Mouse (Mus musculus) hindbrain, embryonic 16.5 days (tissue): ENCODE measurements around the gene Hpse2. TPM values are rescaled to one million over a fixed set of nuclear protein-coding genes. Genes with fewer than 3 reads are reported as not detected.

ENCODE experiments used
- ATAC-seq: fragments of 200-750 bp; cut with Nextera tagmentation; 2 replicates; pipeline ENCODE4 v1.8.0; 2017; ENCODE audit warnings: moderate TSS enrichment, moderate library complexity
- H3K27ac ChIP-seq: fragments of 300-500 bp; sonication (generic); 2 replicates; pipeline ENCODE4 v1.5.1; 2014; ENCODE audit warnings: low read depth, mild to moderate bottlenecking, control low read depth, low read length, moderate library complexity
- H3K27me3 ChIP-seq: fragments of 300-500 bp; sonication (generic); replicated peaks from 2 replicates; pipeline ENCODE4 v1.6.1; 2014; ENCODE audit warnings: low read length; ENCODE audit not compliant: control insufficient read depth, insufficient read depth
- H3K36me3 ChIP-seq: fragments of 300-500 bp; sonication (generic); 2 replicates; pipeline ENCODE4 v1.6.1; 2014; ENCODE audit warnings: mild to moderate bottlenecking, low read length, moderate library complexity, mixed read lengths; ENCODE audit not compliant: control insufficient read depth, insufficient read depth
- H3K4me1 ChIP-seq: fragments of 300-500 bp; sonication (generic); 2 replicates; pipeline ENCODE4 v1.6.1; 2014; ENCODE audit warnings: low read depth, low read length; ENCODE audit not compliant: control insufficient read depth, insufficient read depth
- H3K4me2 ChIP-seq: fragments of 300-500 bp; sonication (generic); 2 replicates; pipeline ENCODE4 v1.6.1; 2014; ENCODE audit warnings: mild to moderate bottlenecking, low read length, control low read depth, moderate library complexity
- H3K4me3 ChIP-seq: fragments of 300-500 bp; sonication (generic); 2 replicates; pipeline ENCODE4 v1.5.1; 2014; ENCODE audit warnings: mild to moderate bottlenecking, low read length, control low read depth, moderate library complexity
- H3K9ac ChIP-seq: fragments of 300-500 bp; sonication (generic); 2 replicates; pipeline ENCODE4 v1.6.1; 2014; ENCODE audit warnings: low read depth, mild to moderate bottlenecking, control low read depth, low read length, moderate library complexity
- H3K9me3 ChIP-seq: fragments of 300-500 bp; sonication (generic); 2 replicates; pipeline ENCODE4 v1.6.1; 2014; ENCODE audit warnings: mild to moderate bottlenecking, low read length, moderate library complexity; ENCODE audit not compliant: control insufficient read depth
- WGBS: fragments of 180-500 bp; shearing (Covaris S2); extraction: QIAGEN DNeasy Blood & Tissue Kit; methylation state at CpG from one replicate; pipeline ENCODE4 v1.1.7; 2014; 5-methylcytosine and 5-hydroxymethylcytosine counted together
- polyA plus RNA-seq: library from polyadenylated mRNA; unstranded; fragments of >200 nt; fragmentation: Nextera tagmentation; extraction: Ambion mirVana; gene quantifications from 2 replicates; pipeline ENCODE4 v1.2.1, GENCODE M21; 2015

The Hpse2 gene
- polyA plus RNA-seq, 1 experiment from 2014 or later, result 0.20 TPM

GRCm38 (mm10) chr19:42948114-42948636 lies 440.0 kb downstream of the Hpse2 start:
- no peak overlapping the region for H3K9ac ChIP-seq
- H3K9me3 ChIP-seq, result peaks cover 3% of the 10 kb centered on the region; the same call in 1 of the 2 replicates

GRCm38 (mm10) chr19:42937544-42937943 lies 450.6 kb downstream of the Hpse2 start:
- 88% methylated on average over 1 of the region's 1 CpGs for WGBS
- Histone ChIP-seq H3K4me2 (no peak overlapping the region), H3K36me3 (no peaks in the 10 kb centered on the region), H3K9ac (no peak overlapping the region), H3K9me3 (no peaks in the 10 kb centered on the region; the same call in 1 of the 2 replicates), H3K4me3 (no peak overlapping the region), H3K27ac (no peak overlapping the region), H3K27me3 (no peaks in the 10 kb centered on the region), H3K4me1 (no peaks in the 10 kb centered on the region; the same call in 1 of the 2 replicates)
- no peak for ATAC-seq

More at GRCm38 (mm10) chr19:42948114-42948636, 440.0 kb downstream of the Hpse2 start:
- no peaks in the 10 kb centered on the region for H3K36me3 ChIP-seq
- H3K4me2 ChIP-seq, result no peak overlapping the region
- 60% methylated on average over 3 of the region's 3 CpGs for WGBS
- H3K27me3 ChIP-seq, result no peaks in the 10 kb centered on the region
- no peak for ATAC-seq
- H3K4me3 ChIP-seq, result no peak overlapping the region
- no peak overlapping the region for H3K27ac ChIP-seq
- no peaks in the 10 kb centered on the region for H3K4me1 ChIP-seq

- Histone ChIP-seq H3K27me3 (no peaks in the 10 kb centered on the region), H3K4me3 (no peak overlapping the region), H3K4me1 (no peaks in the 10 kb centered on the region; the same call in 1 of the 2 replicates), H3K27ac (no peak overlapping the region), H3K9me3 (no peaks in the 10 kb centered on the region), H3K36me3 (no peaks in the 10 kb centered on the region), H3K9ac (no peak overlapping the region), H3K4me2 (no peak overlapping the region)
- WGBS, result 8% methylated on average over 9 of the region's 9 CpGs
- ATAC-seq, result no peak
Observed at GRCm38 (mm10) chr19:42936661-42937193, 451.4 kb downstream of the Hpse2 start.

- no peak overlapping the region for H3K4me2 ChIP-seq
- H3K36me3 ChIP-seq, result no peaks in the 10 kb centered on the region
- 57% methylated on average over 3 of the region's 3 CpGs for WGBS
- no peaks in the 10 kb centered on the region for H3K27me3 ChIP-seq
- no peaks in the 10 kb centered on the region for H3K4me1 ChIP-seq
- no peak for ATAC-seq
- H3K9ac ChIP-seq, result no peak overlapping the region
- H3K4me3 ChIP-seq, result no peak overlapping the region
- H3K27ac ChIP-seq, result no peak overlapping the region
- no peaks in the 10 kb centered on the region for H3K9me3 ChIP-seq
Observed at GRCm38 (mm10) chr19:42929702-42930101, 458.5 kb downstream of the Hpse2 start.

- no peak overlapping the region for H3K4me2 ChIP-seq
- WGBS, result 85% methylated on average over 2 of the region's 2 CpGs
- no peaks in the 10 kb centered on the region for H3K27me3 ChIP-seq
- H3K27ac ChIP-seq, result no peak overlapping the region
- no peaks in the 10 kb centered on the region for H3K4me1 ChIP-seq
- H3K9me3 ChIP-seq, result no peaks in the 10 kb centered on the region
- ATAC-seq, result no peak
- no peak overlapping the region for H3K4me3 ChIP-seq
- H3K36me3 ChIP-seq, result no peaks in the 10 kb centered on the region
- H3K9ac ChIP-seq, result no peak overlapping the region
Observed at GRCm38 (mm10) chr19:42928271-42928670, 459.9 kb downstream of the Hpse2 start.

- Histone ChIP-seq H3K9me3 (no peaks in the 10 kb centered on the region), H3K27me3 (no peaks in the 10 kb centered on the region), H3K36me3 (no peaks in the 10 kb centered on the region), H3K27ac (no peak overlapping the region), H3K4me3 (no peak overlapping the region), H3K4me2 (no peak overlapping the region), H3K9ac (no peak overlapping the region), H3K4me1 (no peaks in the 10 kb centered on the region)
- no peak for ATAC-seq
- 84% methylated on average over 3 of the region's 3 CpGs for WGBS
Observed at GRCm38 (mm10) chr19:42922610-42923009, 465.5 kb downstream of the Hpse2 start.

- H3K27me3 ChIP-seq, result no peaks in the 10 kb centered on the region
- no peak overlapping the region for H3K4me2 ChIP-seq
- no peaks in the 10 kb centered on the region for H3K4me1 ChIP-seq
- H3K9me3 ChIP-seq, result no peaks in the 10 kb centered on the region
- no peaks in the 10 kb centered on the region for H3K36me3 ChIP-seq
- no peak overlapping the region for H3K27ac ChIP-seq
- H3K9ac ChIP-seq, result no peak overlapping the region
- no peak for ATAC-seq
- H3K4me3 ChIP-seq, result no peak overlapping the region
- 80% methylated on average over 5 of the region's 5 CpGs for WGBS
Observed at GRCm38 (mm10) chr19:42913703-42914102, 474.5 kb downstream of the Hpse2 start.

GRCm38 (mm10) chr19:42909719-42910118 lies 478.4 kb downstream of the Hpse2 start:
- Histone ChIP-seq H3K4me1 (no peaks in the 10 kb centered on the region), H3K4me3 (no peak overlapping the region), H3K9ac (no peak overlapping the region), H3K27me3 (no peaks in the 10 kb centered on the region), H3K9me3 (no peaks in the 10 kb centered on the region), H3K27ac (no peak overlapping the region), H3K36me3 (no peaks in the 10 kb centered on the region), H3K4me2 (no peak overlapping the region)
- no peak for ATAC-seq
- WGBS, result 88% methylated on average over 4 of the region's 4 CpGs

- Histone ChIP-seq H3K4me3 (no peak overlapping the region), H3K27me3 (no peaks in the 10 kb centered on the region), H3K27ac (no peak overlapping the region), H3K4me1 (peaks cover 7% of the 10 kb centered on the region; the same call in 1 of the 2 replicates), H3K36me3 (no peaks in the 10 kb centered on the region), H3K9ac (no peak overlapping the region), H3K4me2 (no peak overlapping the region), H3K9me3 (no peaks in the 10 kb centered on the region)
- ATAC-seq, result no peak
- WGBS, result 78% methylated on average over 6 of the region's 6 CpGs
Observed at GRCm38 (mm10) chr19:42908553-42908952, 479.6 kb downstream of the Hpse2 start.
